Mouse (Mus musculus) embryonic facial prominence, embryonic 11.5 days (tissue): ENCODE data around the gene Ank2. TPM values are rescaled to one million over a fixed set of nuclear protein-coding genes. Genes with fewer than 3 reads are reported as not detected.

ENCODE experiments used
- ATAC-seq: fragments of 200-750 bp; cut with Nextera tagmentation; replicated peaks from 2 replicates; pipeline ENCODE4 v1.8.0; 2017; ENCODE audit warnings: low read depth; ENCODE audit not compliant: insufficient number of reproducible peaks, low FRiP score, low TSS enrichment
- DNase-seq: peaks from one replicate; pipeline ENCODE4 v3.0.0-alpha.2; 2015; ENCODE audit warnings: low spot score
- H3K27ac ChIP-seq: fragments of 300-500 bp; sonication (generic); replicated peaks from 2 replicates; pipeline ENCODE4 v1.5.1; 2014; ENCODE audit warnings: mild to moderate bottlenecking, low read depth, low read length, control low read depth
- H3K27me3 ChIP-seq: fragments of 300-500 bp; sonication (generic); 2 replicates; pipeline ENCODE4 v1.6.1; 2014; ENCODE audit warnings: mild to moderate bottlenecking, low read length, moderate library complexity, mixed read lengths; ENCODE audit not compliant: control insufficient read depth, insufficient read depth
- H3K36me3 ChIP-seq: fragments of 300-500 bp; sonication (generic); replicated peaks from 2 replicates; pipeline ENCODE4 v1.6.1; 2014; ENCODE audit warnings: low read depth, mild to moderate bottlenecking, low read length, moderate library complexity, mixed read lengths; ENCODE audit not compliant: control insufficient read depth, insufficient read depth
- H3K4me1 ChIP-seq: fragments of 300-500 bp; sonication (generic); 2 replicates; pipeline ENCODE4 v1.6.1; 2014; ENCODE audit warnings: low read length, mixed read lengths; ENCODE audit not compliant: control insufficient read depth, insufficient read depth
- H3K4me2 ChIP-seq: fragments of 300-500 bp; sonication (generic); 2 replicates; pipeline ENCODE4 v1.6.1; 2014; ENCODE audit warnings: low read depth, mild to moderate bottlenecking, control low read depth, low read length, moderate library complexity
- H3K4me3 ChIP-seq: fragments of 300-500 bp; sonication (generic); 2 replicates; pipeline ENCODE4 v1.5.1; 2014; ENCODE audit warnings: low read depth, low read length, control low read depth
- H3K9ac ChIP-seq: fragments of 300-500 bp; sonication (generic); replicated peaks from 2 replicates; pipeline ENCODE4 v1.6.1; 2014; ENCODE audit warnings: mild to moderate bottlenecking, control low read depth, low read length
- H3K9me3 ChIP-seq: fragments of 300-500 bp; sonication (generic); replicated peaks from 2 replicates; pipeline ENCODE4 v1.6.1; 2016; ENCODE audit warnings: mild to moderate bottlenecking, low read length, inconsistent platforms, mixed read lengths; ENCODE audit not compliant: control insufficient read depth
- WGBS: fragments of 180-500 bp; shearing (Covaris S2); extraction: QIAGEN DNeasy Blood & Tissue Kit; methylation state at CpG from one replicate; pipeline ENCODE4 v1.1.7; 2014; 5-methylcytosine and 5-hydroxymethylcytosine counted together
- polyA plus RNA-seq: library from polyadenylated mRNA; unstranded; fragments of >200 nt; fragmentation: Nextera tagmentation; extraction: Ambion mirVana; gene quantifications from 2 replicates; pipeline ENCODE4 v1.2.1, GENCODE M21; 2014

Ank2 gene
- polyA plus RNA-seq, 1 experiment from 2014 or later = 26.1 TPM

GRCm38 (mm10) chr3:127257279-127257925, 241.7 kb downstream of the Ank2 start:
- H3K27ac ChIP-seq = peak overlapping the region; percentile 79
- no peaks in the 10 kb centered on the region for H3K4me1 ChIP-seq
- peak overlapping the region; percentile 57 for H3K4me2 ChIP-seq
- H3K9me3 ChIP-seq = no peaks in the 10 kb centered on the region
- H3K36me3 ChIP-seq = no peaks in the 10 kb centered on the region
- H3K27me3 ChIP-seq = no peaks in the 10 kb centered on the region
- WGBS = under 1% methylated on average over 13 of the region's 13 CpGs
- H3K9ac ChIP-seq = peak overlapping the region; percentile 47
- ATAC-seq (peak; percentile 98), DNase-seq (peak; percentile 95)
- peak overlapping the region; percentile 38 for H3K4me3 ChIP-seq

GRCm38 (mm10) chr3:127256681-127257080, 242.5 kb downstream of the Ank2 start:
- H3K27ac ChIP-seq = no peak overlapping the region
- no peaks in the 10 kb centered on the region for H3K4me1 ChIP-seq
- H3K27me3 ChIP-seq = no peaks in the 10 kb centered on the region
- no peaks in the 10 kb centered on the region for H3K36me3 ChIP-seq
- H3K9ac ChIP-seq = no peak overlapping the region
- ATAC-seq = no peak
- no peaks in the 10 kb centered on the region for H3K9me3 ChIP-seq
- 59% methylated on average over 2 of the region's 2 CpGs for WGBS
- no peak overlapping the region for H3K4me2 ChIP-seq
- H3K4me3 ChIP-seq = no peak overlapping the region
- DNase-seq = no peak

DNA sequence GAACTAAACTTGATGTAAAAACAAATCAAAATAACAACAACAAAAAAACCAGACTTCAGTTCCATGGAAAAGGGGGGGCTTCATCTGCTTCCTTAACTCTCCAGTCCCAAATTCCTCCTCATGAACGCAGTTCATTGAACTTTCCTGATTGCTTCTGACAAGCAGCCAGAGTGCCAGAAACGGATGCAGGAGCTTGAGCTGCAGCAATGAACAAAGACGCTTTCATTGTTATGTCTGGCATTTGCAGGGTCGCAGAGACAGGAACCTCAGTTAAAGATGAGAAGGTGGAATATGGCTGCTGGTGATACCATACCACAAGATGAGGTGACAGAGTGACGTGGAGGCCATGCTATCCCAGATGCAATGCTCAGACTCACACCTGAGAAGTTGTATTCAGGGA, 248.2 kb downstream of the Ank2 start:
- whole genome bisulfite sequencing = 34% methylated on average over 5 of the region's 5 CpGs
- no peak overlapping the region for H3K27ac ChIP-seq
- no peak for ATAC-seq

GRCm38 (mm10) chr3:127248611-127249010, 250.5 kb downstream of the Ank2 start:
- Histone ChIP-seq H3K4me1 (no peaks in the 10 kb centered on the region), H3K4me2 (no peak overlapping the region), H3K4me3 (no peak overlapping the region), H3K36me3 (no peaks in the 10 kb centered on the region), H3K9me3 (no peaks in the 10 kb centered on the region), H3K9ac (no peak overlapping the region), H3K27me3 (no peaks in the 10 kb centered on the region), H3K27ac (no peak overlapping the region)
- no peak for DNase-seq
- ATAC-seq = no peak

More for the DNA sequence above, 248.2 kb downstream of the Ank2 start:
- Histone ChIP-seq H3K9me3 (no peaks in the 10 kb centered on the region), H3K36me3 (no peaks in the 10 kb centered on the region), H3K4me2 (no peak overlapping the region), H3K4me3 (no peak overlapping the region), H3K4me1 (no peaks in the 10 kb centered on the region), H3K9ac (no peak overlapping the region), H3K27me3 (no peaks in the 10 kb centered on the region)
- DNase-seq = no peak

- DNase-seq (no peak), ATAC-seq (0 out of 2 replicates have a peak, but pooled peaks have one; percentile 54)
- H3K4me2 ChIP-seq = no peak overlapping the region
- H3K27ac ChIP-seq = no peak overlapping the region
- H3K36me3 ChIP-seq = no peaks in the 10 kb centered on the region
- H3K9ac ChIP-seq = no peak overlapping the region
- H3K9me3 ChIP-seq = no peaks in the 10 kb centered on the region
- H3K27me3 ChIP-seq = no peaks in the 10 kb centered on the region
- no peak overlapping the region for H3K4me3 ChIP-seq
- no peaks in the 10 kb centered on the region for H3K4me1 ChIP-seq
- 64% methylated on average over 11 of the region's 11 CpGs for WGBS
Observed at GRCm38 (mm10) chr3:127246989-127247708, 252.0 kb downstream of the Ank2 start.

GRCm38 (mm10) chr3:127243928-127244642, 255.1 kb downstream of the Ank2 start:
- Histone ChIP-seq H3K4me3 (no peak overlapping the region), H3K27me3 (no peaks in the 10 kb centered on the region), H3K4me1 (no peaks in the 10 kb centered on the region), H3K36me3 (no peaks in the 10 kb centered on the region), H3K9ac (no peak overlapping the region), H3K9me3 (no peaks in the 10 kb centered on the region), H3K27ac (no peak overlapping the region), H3K4me2 (no peak overlapping the region)
- DNase-seq (peak; percentile 23), ATAC-seq (peak; percentile 62; the same call in 1 of the 2 replicates)
- WGBS = 34% methylated on average over 10 of the region's 10 CpGs

GRCm38 (mm10) chr3:127242234-127242810, 256.8 kb downstream of the Ank2 start:
- no peak overlapping the region for H3K4me3 ChIP-seq
- DNase-seq = no peak
- no peak overlapping the region for H3K4me2 ChIP-seq
- no peaks in the 10 kb centered on the region for H3K27me3 ChIP-seq
- H3K9ac ChIP-seq = no peak overlapping the region
- no peak for ATAC-seq
- H3K9me3 ChIP-seq = no peaks in the 10 kb centered on the region
- no peaks in the 10 kb centered on the region for H3K4me1 ChIP-seq
- 84% methylated on average over 11 of the region's 11 CpGs for WGBS
- no peak overlapping the region for H3K27ac ChIP-seq
- no peaks in the 10 kb centered on the region for H3K36me3 ChIP-seq
